Comparison of ENCODE assay signal across 13 mouse cellular contexts in genomic region chr9:56265460-56266199, GRCm38 (mm10).
DNase-seq lines count a peak whose midpoint lies in the region; ATAC-seq and TF ChIP-seq lines count a peak whose summit lies in the region.
"Had no signal": no experiment of that assay in that cellular context is flagged by ENCODE, and none has a peak within 500 bp of the region (broad histone marks: within the 10 kb centered on the region; RNA-seq: fewer than 3 reads in every experiment).

No protein-coding gene starts in this region.

- no peaks in the 10 kb centered on the region for H3K4me1 ChIP-seq in kidney, embryonic 14.5 days (ENCODE audit: control insufficient read depth, insufficient read depth, low read length)

- no peak overlapping the region for H3K9ac ChIP-seq in kidney, embryonic 14.5 days (ENCODE audit: low read depth, low read length)
- H3K9ac ChIP-seq: liver, embryonic 14.5 days; stomach, embryonic 15.5 days had no signal

- peaks cover 62% of the 10 kb centered on the region for H3K79me2 ChIP-seq in C2C12 (ENCODE audit: control insufficient read depth, insufficient read depth)

- ATAC-seq in kidney, embryonic 14.5 days (ENCODE audit: low FRiP score, low TSS enrichment) = no peak

- TF ChIP-seq CTCF in C2C12 (IDR thresholded peaks at IDR 0.05; ENCODE audit: control insufficient read depth, insufficient read depth, insufficient read length) = no peak

- no peaks in the 10 kb centered on the region for H3K27me3 ChIP-seq in kidney, embryonic 14.5 days (ENCODE audit: control insufficient read depth, insufficient read depth, low read length)
- no peaks in the 10 kb centered on the region for H3K27me3 ChIP-seq in C2C12 (ENCODE audit: control insufficient read depth, insufficient read depth, insufficient read length)
- H3K27me3 ChIP-seq: stomach, embryonic 15.5 days had no signal

- H3ac ChIP-seq in C2C12 (ENCODE audit: control insufficient read depth, insufficient read length, low read depth) = no peak overlapping the region

- 90% methylated on average over 5 of the region's 5 CpGs for WGBS in kidney, embryonic 14.5 days

- H3K4me2 ChIP-seq in kidney, embryonic 14.5 days (replicated peaks; ENCODE audit: low read depth, low read length) = no peak overlapping the region
- H3K4me2 ChIP-seq: stomach, embryonic 15.5 days had no signal

- H3K9me3 ChIP-seq in kidney, embryonic 14.5 days (ENCODE audit: control insufficient read depth, low read length) = peaks cover under 1% of the 10 kb centered on the region
- H3K9me3 ChIP-seq: G1E; stomach, embryonic 15.5 days had no signal

- peaks cover 17% of the 10 kb centered on the region for H3K79me3 ChIP-seq in C2C12 (ENCODE audit: low read depth)

- no peaks in the 10 kb centered on the region for H3K36me3 ChIP-seq in kidney, embryonic 14.5 days (ENCODE audit: control insufficient read depth, insufficient read depth, low read length)
- H3K36me3 ChIP-seq in C2C12 (ENCODE audit: control insufficient read depth, insufficient read depth) = no peaks in the 10 kb centered on the region
- H3K36me3 ChIP-seq: stomach, embryonic 15.5 days had no signal

- H3K4me3 ChIP-seq in kidney, embryonic 14.5 days (ENCODE audit: low read length) = no peak overlapping the region
- no peak overlapping the region for H3K4me3 ChIP-seq in C2C12 (ENCODE audit: insufficient read depth, poor library complexity, severe bottlenecking)
- H3K4me3 ChIP-seq: stomach, embryonic 15.5 days had no signal

- no peak overlapping the region for H3K27ac ChIP-seq in kidney, embryonic 14.5 days (ENCODE audit: low read depth, low read length)
- H3K27ac ChIP-seq: hindbrain, postnatal 0 days; liver, embryonic 14.5 days; stomach, embryonic 15.5 days had no signal

- DNase-seq in kidney, adult 11 months = peak; percentile 15
- peak; percentile 57 for DNase-seq in heart, adult 8-10 months (ENCODE audit: low spot score)
- peak; percentile 33 for DNase-seq in kidney, postnatal 14 days
- DNase-seq in urinary bladder, postnatal 4 days (ENCODE audit: low spot score in 2 of 2) = no peak
- DNase-seq in embryo, embryonic 9.5 days (ENCODE audit: extremely low spot score) = no peak
- DNase-seq in T-cell, adult 2 months (ENCODE audit: low spot score) = no peak
- DNase-seq: layer of hippocampus, postnatal 36 days had no signal

TF ChIP-seq in C2C12, 6 proteins besides CTCF, POLR2A, EP300 and RAD21:
- peak; percentile 39 for TF ChIP-seq CEBPB (IDR thresholded peaks at IDR 0.05; ENCODE audit: low read depth)
- no peak for TF ChIP-seq USF1 (IDR thresholded peaks at IDR 0.05; ENCODE audit: low read depth)

Comparison
In these comparisons a context has a peak if more than half of its experiments do, and no peak if none do; other contexts are left out.
1. DNase-seq: peak in kidney, adult 11 months (single experiment), heart, adult 8-10 months (single experiment) and kidney, postnatal 14 days (single experiment); none in urinary bladder, postnatal 4 days (0 of 2), embryo, embryonic 9.5 days (single experiment) and T-cell, adult 2 months (single experiment).